Comparison of ENCODE assay signal across 17 mouse cellular contexts in genomic region chr7:96277550-96277949, GRCm38 (mm10).
DNase-seq lines count a peak whose midpoint lies in the region; ATAC-seq and TF ChIP-seq lines count a peak whose summit lies in the region.
"Had no signal": no experiment of that assay in that cellular context is flagged by ENCODE, and none has a peak within 500 bp of the region (broad histone marks: within the 10 kb centered on the region; RNA-seq: fewer than 3 reads in every experiment).

No protein-coding gene starts in this region.

- no peaks in the 10 kb centered on the region for H3K27me3 ChIP-seq in forebrain, postnatal 0 days (ENCODE audit: insufficient read depth, low read length)
- H3K27me3 ChIP-seq in midbrain, postnatal 0 days (ENCODE audit: insufficient read depth, low read length) = no peaks in the 10 kb centered on the region
- H3K27me3 ChIP-seq: hindbrain, embryonic 13.5 days had no signal

- no peak overlapping the region for H3K4me2 ChIP-seq in forebrain, postnatal 0 days (ENCODE audit: low read depth)
- 0 out of 2 replicates have a peak overlapping the region, but pooled peaks have one; percentile 6 for H3K4me2 ChIP-seq in midbrain, postnatal 0 days (ENCODE audit: low read depth, low read length, poor library complexity, severe bottlenecking)
- H3K4me2 ChIP-seq: hindbrain, embryonic 13.5 days; limb, embryonic 13.5 days had no signal

- H3K36me3 ChIP-seq in forebrain, postnatal 0 days (ENCODE audit: insufficient read depth) = no peaks in the 10 kb centered on the region
- no peaks in the 10 kb centered on the region for H3K36me3 ChIP-seq in midbrain, postnatal 0 days (ENCODE audit: insufficient read depth, low read length)
- H3K36me3 ChIP-seq: hindbrain, embryonic 13.5 days; limb, embryonic 13.5 days had no signal

- H3K9ac ChIP-seq in forebrain, postnatal 0 days = 0 out of 2 replicates have a peak overlapping the region, but pooled peaks have one; percentile 37
- H3K9ac ChIP-seq in midbrain, postnatal 0 days (replicated peaks; ENCODE audit: low read length, poor library complexity, severe bottlenecking) = no peak overlapping the region
- H3K9ac ChIP-seq: hindbrain, embryonic 13.5 days; limb, embryonic 13.5 days; liver, embryonic 14.5 days had no signal

- peak overlapping the region; percentile 45; the same call in 1 of the 2 replicates for H3K27ac ChIP-seq in forebrain, postnatal 0 days (ENCODE audit: low read depth, low read length)
- no peak overlapping the region for H3K27ac ChIP-seq in midbrain, postnatal 0 days (ENCODE audit: low read depth, low read length)
- H3K27ac ChIP-seq: hindbrain, embryonic 13.5 days; limb, embryonic 13.5 days; liver, embryonic 14.5 days had no signal

- H3K9me3 ChIP-seq in forebrain, postnatal 0 days (ENCODE audit: low read length) = no peaks in the 10 kb centered on the region
- no peaks in the 10 kb centered on the region for H3K9me3 ChIP-seq in midbrain, postnatal 0 days (ENCODE audit: low read length)
- H3K9me3 ChIP-seq: hindbrain, embryonic 13.5 days had no signal

- H3K4me1 ChIP-seq in forebrain, postnatal 0 days (ENCODE audit: insufficient read depth) = peaks cover 13% of the 10 kb centered on the region; the same call in 1 of the 2 replicates
- H3K4me1 ChIP-seq in midbrain, postnatal 0 days (ENCODE audit: insufficient read depth, low read length) = no peaks in the 10 kb centered on the region; the same call in 1 of the 2 replicates

- WGBS in forebrain, postnatal 0 days = 25% methylated on average over 10 of the region's 10 CpGs
- WGBS in midbrain, postnatal 0 days = 36% methylated on average over 10 of the region's 10 CpGs

- peak; percentile 19 for DNase-seq in embryo, embryonic 10.5 days (ENCODE audit: low spot score)
- no peak for DNase-seq in embryo, embryonic 9.5 days (ENCODE audit: extremely low spot score)
- DNase-seq in brain, embryonic 18.5 days (ENCODE audit: low read depth, low spot score) = peak; percentile 18
- peak; percentile 36 for DNase-seq in forebrain, postnatal 0 days
- DNase-seq in midbrain, postnatal 0 days (ENCODE audit: low spot score) = no peak
- no peak for DNase-seq in natural killer cell, adult 2 months (ENCODE audit: low spot score in 2 of 2)
- DNase-seq in adrenal gland, postnatal 36 days = no peak
- DNase-seq in layer of hippocampus, postnatal 36 days = no peak
- DNase-seq: cerebellum, adult 18-20 months; heart, adult 18-20 months; kidney, postnatal 14 days; thymus, postnatal 4 days had no signal

- no peak overlapping the region for H3K4me3 ChIP-seq in forebrain, postnatal 0 days (ENCODE audit: low read depth, low read length)
- no peak overlapping the region for H3K4me3 ChIP-seq in midbrain, postnatal 0 days (ENCODE audit: low read depth, low read length)
- H3K4me3 ChIP-seq: hindbrain, embryonic 13.5 days; limb, embryonic 13.5 days; myocyte had no signal

- no peak for TF ChIP-seq CTCF in forebrain, postnatal 0 days (IDR thresholded peaks at IDR 0.05; ENCODE audit: low read depth)
- no peak for TF ChIP-seq CTCF in midbrain, postnatal 0 days (IDR thresholded peaks at IDR 0.05)

- ATAC-seq in forebrain, postnatal 0 days = peak; percentile 86
- ATAC-seq in midbrain, postnatal 0 days (ENCODE audit: low FRiP score) = 0 out of 2 replicates have a peak, but pooled peaks have one; percentile 16
- ATAC-seq: intestine, embryonic 16.5 days had no signal

Comparison
In these comparisons a context has a peak if more than half of its experiments do, and no peak if none do; other contexts are left out.
1. DNase-seq: peak in embryo, embryonic 10.5 days (single experiment), brain, embryonic 18.5 days (single experiment) and forebrain, postnatal 0 days (single experiment); none in embryo, embryonic 9.5 days (single experiment), midbrain, postnatal 0 days (single experiment), natural killer cell, adult 2 months (0 of 2), adrenal gland, postnatal 36 days (0 of 2) and layer of hippocampus, postnatal 36 days (0 of 2).